ENCODE assay signal across 10 mouse cellular contexts in the genomic region with DNA sequence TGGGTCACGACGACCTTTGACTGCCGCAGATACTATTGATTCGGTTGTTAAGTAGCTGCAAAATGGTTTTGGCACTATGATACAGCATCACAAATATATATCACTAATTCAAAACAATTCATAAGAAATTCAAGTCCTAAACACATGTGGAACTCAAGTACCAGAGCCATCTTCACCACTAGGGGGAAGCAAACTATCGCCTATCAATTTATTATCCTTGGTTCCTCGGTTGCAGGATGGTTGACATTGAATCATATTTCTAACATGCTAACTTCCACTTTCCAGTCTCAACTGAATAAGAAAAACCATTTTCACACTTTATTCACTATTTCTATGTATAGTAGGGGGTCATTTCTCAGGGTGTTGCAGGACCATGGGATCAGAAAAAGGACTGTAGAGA. TPM values are rescaled to one million over a fixed set of nuclear protein-coding genes. Genes with fewer than 3 reads are reported as not detected.
DNase-seq lines count a peak whose midpoint lies in the region; ATAC-seq and TF ChIP-seq lines count a peak whose summit lies in the region.
"Had no signal": no experiment of that assay in that cellular context is flagged by ENCODE, and none has a peak within 500 bp of the region (broad histone marks: within the 10 kb centered on the region; RNA-seq: fewer than 3 reads in every experiment).

No protein-coding gene starts in this region.

- WGBS in midbrain, postnatal 0 days, result 30% methylated on average over 6 of the region's 6 CpGs

- ATAC-seq in midbrain, postnatal 0 days (ENCODE audit: low FRiP score), result peak; percentile 44; the same call in 1 of the 2 replicates

- no peaks in the 10 kb centered on the region for H3K9me3 ChIP-seq in ES-Bruce4 (replicated peaks; ENCODE audit: control insufficient read depth, insufficient read depth, low read length, poor library complexity, severe bottlenecking)
- no peaks in the 10 kb centered on the region for H3K9me3 ChIP-seq in midbrain, postnatal 0 days (ENCODE audit: low read length)
- H3K9me3 ChIP-seq: limb, embryonic 12.5 days had no signal

- TF ChIP-seq EP300 in ES-Bruce4 (IDR thresholded peaks at IDR 0.05; ENCODE audit: insufficient read depth, low read depth, low read length), result no peak

- no peaks in the 10 kb centered on the region; the same call in 1 of the 2 replicates for H3K27me3 ChIP-seq in ES-Bruce4 (ENCODE audit: control insufficient read depth, insufficient read depth, low read length, poor library complexity, severe bottlenecking)
- H3K27me3 ChIP-seq in midbrain, postnatal 0 days (ENCODE audit: insufficient read depth, low read length), result 0 out of 2 replicates have a peak, but pooled peaks cover 4% of the 10 kb centered on the region

- no peak for TF ChIP-seq POLR2A in ES-Bruce4 (IDR thresholded peaks at IDR 0.05; ENCODE audit: insufficient read depth, low read length)

- no peaks in the 10 kb centered on the region for H3K4me1 ChIP-seq in ES-Bruce4 (ENCODE audit: control insufficient read depth, insufficient read depth, low read length)
- H3K4me1 ChIP-seq in midbrain, postnatal 0 days (ENCODE audit: insufficient read depth, low read length), result no peaks in the 10 kb centered on the region

- H3K9ac ChIP-seq in ES-Bruce4 (ENCODE audit: low read depth, poor library complexity, severe bottlenecking), result no peak overlapping the region
- H3K9ac ChIP-seq in midbrain, postnatal 0 days (replicated peaks; ENCODE audit: low read length, poor library complexity, severe bottlenecking), result no peak overlapping the region
- H3K9ac ChIP-seq: limb, embryonic 12.5 days had no signal

- no peaks in the 10 kb centered on the region for H3K36me3 ChIP-seq in ES-Bruce4 (ENCODE audit: control insufficient read depth, insufficient read depth, low read length, poor library complexity, severe bottlenecking)
- H3K36me3 ChIP-seq in midbrain, postnatal 0 days (ENCODE audit: insufficient read depth, low read length), result no peaks in the 10 kb centered on the region
- H3K36me3 ChIP-seq: limb, embryonic 12.5 days had no signal

- no peak overlapping the region for H3K4me3 ChIP-seq in ES-Bruce4 (ENCODE audit: low read depth, low read length)
- H3K4me3 ChIP-seq in midbrain, postnatal 0 days (ENCODE audit: low read depth, low read length), result no peak overlapping the region
- H3K4me3 ChIP-seq: limb, embryonic 12.5 days had no signal

- peak; percentile 85 for DNase-seq in kidney, adult 9 months
- no peak for DNase-seq in kidney, adult 18-20 months
- DNase-seq in cerebellum, adult 18-20 months, result peak; percentile 39 to 54
- DNase-seq in heart, adult 8-10 months (ENCODE audit: low spot score), result peak; percentile 69
- peak; percentile 44 to 54 for DNase-seq in layer of hippocampus, postnatal 10 days (ENCODE audit: low spot score in 2 of 2)
- peak; percentile 91 for DNase-seq in midbrain, postnatal 0 days (ENCODE audit: low spot score)
- no peak for DNase-seq in ovary, postnatal 36 days (ENCODE audit: low spot score)

- no peak overlapping the region for H3K27ac ChIP-seq in ES-Bruce4 (ENCODE audit: insufficient read depth, low read length)
- H3K27ac ChIP-seq in midbrain, postnatal 0 days (ENCODE audit: low read depth, low read length), result no peak overlapping the region
- H3K27ac ChIP-seq: limb, embryonic 12.5 days had no signal

- peak; percentile 14 for TF ChIP-seq CTCF in ES-Bruce4 (IDR thresholded peaks at IDR 0.05; ENCODE audit: low read depth, low read length)
- TF ChIP-seq CTCF in midbrain, postnatal 0 days (IDR thresholded peaks at IDR 0.05), result peak; percentile 95

- no peak overlapping the region for H3K4me2 ChIP-seq in midbrain, postnatal 0 days (ENCODE audit: low read depth, low read length, poor library complexity, severe bottlenecking)
- H3K4me2 ChIP-seq: limb, embryonic 12.5 days had no signal

RNA-seq across cellular contexts. Expression of gene Lap3, which starts 19.0 kb away (rescaled TPM):
- polyA plus RNA-seq in ES-Bruce4 (2011; ENCODE audit: insufficient read depth, insufficient read length, low read depth, missing spikeins), result 190 and 201 TPM in 2 replicates
- total RNA-seq in heart, adult 8-10 months (2022), result 100 to 1,000 TPM; 103 to 108 (median 108) TPM
- 10 to 100 TPM; 48.2 to 51.6 TPM for total RNA-seq in layer of hippocampus, postnatal 10 days (2021)
- total RNA-seq in midbrain, postnatal 0 days (2014; rRNA removed), result 20.9 and 23.9 TPM in 2 replicates
- polyA plus RNA-seq in midbrain, postnatal 0 days (2015; fragmentation: Nextera tagmentation; extraction: Ambion mirVana), result 27.7 and 29.7 TPM in 2 replicates

RNA-seq across cellular contexts. Expression of gene Clrn2, which starts 20.7 kb away (rescaled TPM):
- not detected in 2 replicates for polyA plus RNA-seq in ES-Bruce4 (2011; ENCODE audit: insufficient read depth, insufficient read length, low read depth, missing spikeins)
- total RNA-seq in heart, adult 8-10 months (2022), result not detected
- not detected for total RNA-seq in layer of hippocampus, postnatal 10 days (2021)
- total RNA-seq in midbrain, postnatal 0 days (2014; rRNA removed), result 0.27 TPM in 1 of 2 replicates, not detected in the other
- not detected in 2 replicates for polyA plus RNA-seq in midbrain, postnatal 0 days (2015; fragmentation: Nextera tagmentation; extraction: Ambion mirVana)
- polyA plus RNA-seq: testis, adult 2 months had no signal

RNA-seq across cellular contexts. Expression of gene Qdpr, which starts 24.2 kb away (rescaled TPM):
- polyA plus RNA-seq in ES-Bruce4 (2011; ENCODE audit: insufficient read depth, insufficient read length, low read depth, missing spikeins), result 95.1 and 100 TPM in 2 replicates
- 10 to 100 TPM; 82.6 to 94.5 (median 91.0) TPM for total RNA-seq in heart, adult 8-10 months (2022)
- 10 to 100 TPM; 95.6 to 98.3 TPM for total RNA-seq in layer of hippocampus, postnatal 10 days (2021)
- 37.3 and 40.0 TPM in 2 replicates for total RNA-seq in midbrain, postnatal 0 days (2014; rRNA removed)
- polyA plus RNA-seq in midbrain, postnatal 0 days (2015; fragmentation: Nextera tagmentation; extraction: Ambion mirVana), result 139 and 147 TPM in 2 replicates

RNA-seq across cellular contexts. Expression of gene Med28, which starts 45.8 kb away (rescaled TPM):
- 57.9 and 67.8 TPM in 2 replicates for polyA plus RNA-seq in ES-Bruce4 (2011; ENCODE audit: insufficient read depth, insufficient read length, low read depth, missing spikeins)
- total RNA-seq in heart, adult 8-10 months (2022), result 10 to 100 TPM; 57.0 to 63.5 (median 57.4) TPM
- total RNA-seq in layer of hippocampus, postnatal 10 days (2021), result 10 to 100 TPM; 80.0 to 83.5 TPM
- total RNA-seq in midbrain, postnatal 0 days (2014; rRNA removed), result 45.6 and 60.1 TPM in 2 replicates
- 247 and 253 TPM in 2 replicates for polyA plus RNA-seq in midbrain, postnatal 0 days (2015; fragmentation: Nextera tagmentation; extraction: Ambion mirVana)

Comparison
In these comparisons a context has a peak if more than half of its experiments do, and no peak if none do; other contexts are left out.
1. DNase-seq: peak in kidney, adult 9 months (single experiment), cerebellum, adult 18-20 months (2 of 2), heart, adult 8-10 months (single experiment), layer of hippocampus, postnatal 10 days (2 of 2) and midbrain, postnatal 0 days (single experiment); none in kidney, adult 18-20 months (single experiment) and ovary, postnatal 36 days (single experiment).